Mouse (Mus musculus) gastrocnemius, postnatal 25 days (tissue): Measurements from ENCODE around the gene Camk1g. TPM values are rescaled to one million over a fixed set of nuclear protein-coding genes. Genes with fewer than 3 reads are reported as not detected.

Experiments used
- DNase-seq: peaks from one replicate; pipeline ENCODE4 v3.0.0; 2022
- total RNA-seq, 2 experiments: library from RNA; stranded (reverse); gene quantifications; 1 replicate in 1 of 2; 2 replicates in 1 of 2; pipeline ENCODE4 v1.2.3; 2021

The Camk1g gene
- total RNA-seq, 2 experiments from 2014 or later, result 0.18 TPM; not detected in 1

DNA sequence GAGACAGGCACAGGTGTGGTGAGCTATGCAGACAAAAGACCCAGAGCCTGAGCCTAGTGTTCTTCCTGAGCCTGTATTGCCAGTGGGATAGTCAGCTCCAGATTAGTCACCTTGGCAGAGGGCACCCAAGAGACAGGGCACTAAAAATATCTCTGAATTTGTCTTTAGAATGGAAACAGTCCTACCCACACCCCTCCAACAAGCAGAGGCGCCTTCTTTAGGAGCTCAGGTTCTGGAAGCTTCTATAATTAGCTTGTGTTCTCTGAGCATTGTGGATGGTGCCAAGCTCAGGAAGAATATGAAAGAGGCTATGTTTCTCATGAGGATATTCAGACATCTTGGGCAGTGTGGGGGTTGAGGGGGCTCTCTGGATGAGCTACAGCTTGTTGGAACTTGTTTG lies 37.4 kb downstream of the Camk1g start:
- no peak for DNase-seq

- DNase-seq, result no peak
These were observed 38.1 kb downstream of the Camk1g start for GRCm38 (mm10) chr1:193332018-193332417.

- DNase-seq, result no peak
These were observed 39.5 kb downstream of the Camk1g start for GRCm38 (mm10) chr1:193330626-193331025.

GRCm38 (mm10) chr1:193330172-193330571 lies 39.9 kb downstream of the Camk1g start:
- peak; percentile 77 for DNase-seq

- no peak for DNase-seq
These were observed 40.5 kb downstream of the Camk1g start for GRCm38 (mm10) chr1:193329557-193329956.

- no peak for DNase-seq
These were observed 42.4 kb downstream of the Camk1g start for GRCm38 (mm10) chr1:193327686-193328085.

DNA sequence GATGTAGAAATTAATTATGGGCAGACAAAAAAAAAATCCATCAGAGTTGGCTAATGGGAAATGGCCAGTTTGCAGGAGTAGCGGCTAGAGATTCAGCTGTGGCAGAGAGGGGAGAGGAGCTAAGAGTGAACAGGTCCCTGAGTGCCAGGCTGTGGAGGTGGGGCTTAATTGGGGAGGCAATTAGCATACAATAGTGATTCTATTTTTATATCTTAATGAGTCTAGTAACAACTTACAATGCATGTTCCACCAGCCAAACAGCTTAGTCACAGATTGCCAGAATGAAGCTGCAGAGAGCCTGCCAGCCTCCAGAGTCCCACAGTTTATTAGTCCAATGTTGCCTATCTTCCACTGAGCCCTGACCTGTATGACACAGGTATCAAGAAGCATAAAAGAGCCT lies 42.9 kb downstream of the Camk1g start:
- DNase-seq, result no peak

- no peak for DNase-seq
These were observed 43.5 kb downstream of the Camk1g start for GRCm38 (mm10) chr1:193326456-193327145.

DNA sequence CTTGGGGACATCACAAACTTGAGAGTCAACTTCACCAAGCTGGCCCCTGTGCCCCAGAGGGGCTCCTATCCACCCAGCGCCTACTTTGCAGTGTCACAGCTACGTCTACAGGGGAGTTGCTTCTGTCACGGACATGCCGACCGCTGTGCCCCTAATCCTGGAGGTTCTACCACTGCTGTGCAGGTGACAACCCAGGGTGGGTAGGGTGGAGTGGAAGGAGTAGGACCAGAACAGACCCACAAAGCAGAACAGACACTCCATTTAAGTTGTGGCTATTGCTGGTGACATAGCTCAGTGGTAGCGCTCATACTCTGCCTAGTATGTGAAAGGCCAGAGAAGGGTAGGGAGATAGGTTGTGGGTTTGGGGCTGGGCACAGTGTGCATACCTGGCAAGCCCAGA lies 44.2 kb downstream of the Camk1g start:
- no peak for DNase-seq

GRCm38 (mm10) chr1:193324224-193324623 lies 45.9 kb downstream of the Camk1g start:
- no peak for DNase-seq

DNA sequence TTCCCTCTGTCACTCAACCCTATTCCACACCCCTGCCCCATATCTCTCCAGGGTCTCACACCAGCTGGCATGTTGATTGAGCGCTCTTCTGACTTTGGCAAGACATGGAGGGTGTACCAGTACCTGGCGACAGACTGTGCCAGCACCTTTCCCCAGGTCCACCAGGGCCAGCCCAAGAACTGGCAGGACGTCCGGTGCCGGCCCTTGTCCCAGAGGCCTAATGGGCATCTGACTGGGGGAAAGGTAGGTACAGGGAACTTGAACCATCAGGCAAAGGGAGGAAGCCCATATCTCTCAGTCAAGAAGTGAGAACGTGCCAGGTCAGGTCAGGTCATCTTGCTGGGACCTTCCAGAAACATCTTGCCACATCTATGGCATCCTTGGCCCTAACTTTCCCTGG lies 46.4 kb downstream of the Camk1g start:
- no peak for DNase-seq

- DNase-seq, result no peak
These were observed 49.7 kb downstream of the Camk1g start for GRCm38 (mm10) chr1:193320398-193320797.

DNA sequence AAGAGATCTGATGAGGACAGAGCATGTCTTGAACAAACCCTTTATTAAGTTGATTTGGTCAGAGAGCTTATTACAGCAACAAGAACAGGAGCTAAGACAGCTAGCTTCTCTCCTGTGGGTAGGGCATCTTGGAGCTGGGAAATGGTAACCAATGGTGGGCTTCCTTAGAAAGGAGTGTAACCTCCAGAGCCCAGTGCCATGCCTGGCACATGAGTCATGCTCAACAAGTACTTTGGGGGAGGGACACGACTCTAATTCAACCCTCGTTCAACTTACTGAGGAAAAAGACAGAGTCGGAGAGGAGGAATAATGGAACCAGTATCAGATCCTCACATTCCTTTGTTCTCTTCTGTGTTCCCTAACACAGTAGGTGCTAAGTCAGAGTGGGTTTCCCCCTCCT lies 50.4 kb downstream of the Camk1g start:
- no peak for DNase-seq

GRCm38 (mm10) chr1:193317159-193317559 lies 52.9 kb downstream of the Camk1g start:
- peak; percentile 91 for DNase-seq

DNA sequence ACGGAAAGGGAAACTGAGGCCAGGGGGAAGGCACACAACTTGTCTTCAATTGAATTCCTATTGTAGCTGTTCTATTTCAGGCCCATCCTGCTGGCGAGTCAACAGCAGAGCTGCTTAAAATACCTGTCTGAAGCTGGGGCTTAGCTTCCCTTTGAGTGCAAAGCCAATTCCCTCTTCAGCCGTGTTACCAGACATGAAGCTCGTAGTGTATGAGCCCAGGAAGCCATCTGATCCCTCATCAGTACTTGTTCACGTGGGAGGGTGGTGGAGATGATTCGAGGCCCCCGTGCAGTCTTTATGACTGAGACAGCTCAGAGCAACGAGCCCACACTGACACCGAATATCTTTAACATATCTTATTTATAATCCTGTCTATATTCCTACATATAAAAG lies 53.7 kb downstream of the Camk1g start:
- peak; percentile 47 for DNase-seq

DNA sequence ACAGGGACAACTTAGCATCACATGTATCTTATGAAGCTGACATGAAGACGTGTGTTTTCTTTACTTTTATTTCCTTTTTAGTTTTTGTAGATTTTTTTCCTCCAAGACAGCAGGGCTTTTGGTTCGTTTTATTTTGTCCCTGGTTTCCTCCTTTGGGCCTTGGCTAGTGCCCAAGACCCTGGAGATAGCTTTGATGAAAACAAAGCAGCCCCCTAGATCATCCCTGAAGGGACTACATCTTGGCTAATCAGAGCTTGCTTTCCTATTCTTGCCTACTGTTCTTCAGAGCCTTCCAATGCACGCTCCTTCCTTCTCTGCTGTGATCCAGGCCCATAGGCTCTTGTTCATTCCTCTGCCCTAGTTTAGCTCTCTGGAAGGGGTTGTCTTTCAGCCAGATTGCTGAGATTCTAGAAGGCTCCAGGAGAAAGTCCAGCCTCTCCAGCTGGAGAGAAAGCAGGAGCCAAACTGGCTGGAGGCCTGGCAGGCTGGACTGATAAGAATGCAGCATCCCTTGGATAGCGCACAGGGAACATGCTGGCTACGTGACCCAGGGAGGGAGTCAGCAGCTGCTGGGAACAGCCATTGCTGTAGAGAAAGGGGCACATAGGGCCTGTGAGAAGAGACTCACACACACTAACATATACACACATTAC lies 54.3 kb downstream of the Camk1g start:
- peak; percentile 89 for DNase-seq

GRCm38 (mm10) chr1:193311596-193311995 lies 58.5 kb downstream of the Camk1g start:
- DNase-seq, result no peak

DNA sequence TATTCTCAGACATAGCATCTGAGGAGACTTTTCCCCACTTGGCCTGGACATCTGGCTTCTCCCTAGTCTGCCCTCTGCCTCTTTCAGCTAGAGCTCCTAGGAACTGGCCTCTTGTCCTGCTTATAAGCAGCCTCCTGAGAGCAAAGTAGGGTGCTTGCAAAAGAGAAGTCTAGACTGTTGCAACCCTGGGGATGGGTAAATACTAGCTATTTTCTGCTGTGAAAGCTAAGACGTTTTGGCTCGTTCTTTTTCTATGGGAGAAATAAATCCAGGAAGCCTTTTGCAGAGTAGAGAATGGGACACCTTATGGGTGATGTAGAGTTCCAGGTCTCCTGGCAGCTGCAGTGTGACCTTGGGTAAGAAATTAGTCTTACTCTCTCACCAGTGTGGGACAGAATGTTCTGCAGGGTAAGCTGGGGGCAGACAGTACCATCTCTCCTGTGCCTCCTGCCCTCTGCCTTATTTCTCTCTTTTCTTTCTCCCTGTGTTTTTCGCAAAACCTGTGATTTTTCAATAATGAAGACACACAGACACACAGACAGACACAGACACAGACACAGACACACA lies 59.5 kb downstream of the Camk1g start:
- no peak for DNase-seq

GRCm38 (mm10) chr1:193309785-193310518 lies 60.1 kb downstream of the Camk1g start:
- DNase-seq, result no peak

- DNase-seq, result no peak
These were observed 63.3 kb downstream of the Camk1g start for GRCm38 (mm10) chr1:193306832-193307231.

DNA sequence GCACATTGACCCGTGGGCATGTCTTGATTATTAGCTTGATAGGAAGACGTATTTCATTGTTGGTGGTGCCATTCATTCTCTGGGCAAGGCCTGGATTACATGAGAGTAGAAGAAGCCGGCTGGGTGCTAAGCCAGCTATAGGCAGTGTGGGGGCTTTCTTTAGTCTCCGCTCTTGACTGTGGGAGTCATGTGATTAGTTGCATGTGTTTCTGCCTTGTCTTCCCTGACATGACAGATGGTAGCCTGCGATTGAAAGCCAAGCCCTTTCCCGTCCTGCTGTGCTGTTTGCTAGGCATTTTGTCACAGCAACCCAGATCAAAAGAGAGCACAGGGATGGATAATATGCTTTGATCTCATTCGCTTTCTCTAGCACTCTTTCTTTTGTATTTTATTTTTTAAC lies 64.7 kb downstream of the Camk1g start:
- no peak for DNase-seq

GRCm38 (mm10) chr1:193303096-193303495 lies 67.0 kb downstream of the Camk1g start:
- no peak for DNase-seq

DNA sequence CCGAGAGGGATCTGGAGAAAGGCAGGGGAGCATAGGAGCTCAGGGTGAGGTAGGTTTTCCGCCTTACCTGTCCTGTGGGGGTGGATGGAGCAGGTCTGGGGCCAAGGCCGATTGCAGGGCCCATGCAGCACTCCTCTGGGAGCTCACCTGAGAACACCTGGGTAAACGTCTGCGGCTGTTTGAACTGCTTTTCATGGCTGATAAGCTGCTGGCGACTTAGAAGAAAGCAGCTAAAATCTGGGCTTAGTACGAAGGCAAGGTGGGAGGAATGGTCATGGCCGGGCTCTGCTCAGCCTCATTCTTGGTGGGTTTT lies 68.0 kb downstream of the Camk1g start:
- no peak for DNase-seq
